Mouse (Mus musculus) forebrain, embryonic 15.5 days (tissue): Measurements from ENCODE around the gene Smim9. TPM values are rescaled to one million over a fixed set of nuclear protein-coding genes. Genes with fewer than 3 reads are reported as not detected.
"Not testable (repeated sequence)": the region's sequence is repeated elsewhere in the genome, so short reads cannot be mapped to it uniquely, and the experiment has no call there.

Experiments used
- ATAC-seq: fragments of 200-750 bp; cut with Nextera tagmentation; replicated peaks from 2 replicates; pipeline ENCODE4 v1.8.0; 2017; ENCODE audit warnings: mild to moderate bottlenecking, moderate TSS enrichment, moderate library complexity
- H3K27ac ChIP-seq: fragments of 300-500 bp; sonication (generic); replicated peaks from 2 replicates; pipeline ENCODE4 v1.5.1; 2015; ENCODE audit warnings: mild to moderate bottlenecking, inconsistent platforms
- H3K27me3 ChIP-seq: fragments of 300-500 bp; sonication (generic); 2 replicates; pipeline ENCODE4 v1.6.1; 2015; ENCODE audit warnings: inconsistent platforms
- H3K36me3 ChIP-seq: fragments of 300-500 bp; sonication (generic); 2 replicates; pipeline ENCODE4 v1.6.1; 2015; ENCODE audit warnings: mild to moderate bottlenecking, inconsistent platforms
- H3K4me1 ChIP-seq: fragments of 300-500 bp; sonication (generic); 2 replicates; pipeline ENCODE4 v1.6.1; 2015; ENCODE audit warnings: inconsistent platforms
- H3K4me2 ChIP-seq: fragments of 300-500 bp; sonication (generic); replicated peaks from 2 replicates; pipeline ENCODE4 v1.6.1; 2015; ENCODE audit warnings: mild to moderate bottlenecking, inconsistent platforms
- H3K4me3 ChIP-seq: fragments of 300-500 bp; sonication (generic); 2 replicates; pipeline ENCODE4 v1.5.1; 2015; ENCODE audit warnings: mild to moderate bottlenecking, inconsistent platforms
- H3K9ac ChIP-seq: fragments of 300-500 bp; sonication (generic); replicated peaks from 2 replicates; pipeline ENCODE4 v1.6.1; 2015; ENCODE audit warnings: mild to moderate bottlenecking, inconsistent platforms
- H3K9me3 ChIP-seq: fragments of 300-500 bp; sonication (generic); 2 replicates; pipeline ENCODE4 v1.6.1; 2016; ENCODE audit warnings: inconsistent platforms
- WGBS: fragments of 180-500 bp; shearing (Covaris S2); methylation state at CpG from one replicate; pipeline ENCODE4 v1.1.7; 2015; ENCODE audit warnings: mixed read lengths; 5-methylcytosine and 5-hydroxymethylcytosine counted together
- polyA plus RNA-seq: library from polyadenylated mRNA; unstranded; fragments of >200 nt; fragmentation: Nextera tagmentation; extraction: Ambion mirVana; gene quantifications from 2 replicates; pipeline ENCODE4 v1.2.1, GENCODE M21; 2015

Smim9 gene
- not detected in 2 replicates for polyA plus RNA-seq

GRCm38 (mm10) chrX:75163670-75164069, at the start of gene Smim9:
Gene Smim9, minus strand, starts transcription at chrX:75163770.
- Histone ChIP-seq H3K4me2 (no peak within 1 kb of the TSS), H3K36me3 (no peaks in the 10 kb centered on the region), H3K27ac (no peak within 1 kb of the TSS), H3K4me3 (no peak within 1 kb of the TSS), H3K9me3 (no peaks in the 10 kb centered on the region), H3K9ac (no peak within 1 kb of the TSS), H3K4me1 (no peaks in the 10 kb centered on the region), H3K27me3 (no peaks in the 10 kb centered on the region)
- no peak for ATAC-seq
- WGBS, result 68% methylated on average over 1 of the region's 1 CpGs

DNA sequence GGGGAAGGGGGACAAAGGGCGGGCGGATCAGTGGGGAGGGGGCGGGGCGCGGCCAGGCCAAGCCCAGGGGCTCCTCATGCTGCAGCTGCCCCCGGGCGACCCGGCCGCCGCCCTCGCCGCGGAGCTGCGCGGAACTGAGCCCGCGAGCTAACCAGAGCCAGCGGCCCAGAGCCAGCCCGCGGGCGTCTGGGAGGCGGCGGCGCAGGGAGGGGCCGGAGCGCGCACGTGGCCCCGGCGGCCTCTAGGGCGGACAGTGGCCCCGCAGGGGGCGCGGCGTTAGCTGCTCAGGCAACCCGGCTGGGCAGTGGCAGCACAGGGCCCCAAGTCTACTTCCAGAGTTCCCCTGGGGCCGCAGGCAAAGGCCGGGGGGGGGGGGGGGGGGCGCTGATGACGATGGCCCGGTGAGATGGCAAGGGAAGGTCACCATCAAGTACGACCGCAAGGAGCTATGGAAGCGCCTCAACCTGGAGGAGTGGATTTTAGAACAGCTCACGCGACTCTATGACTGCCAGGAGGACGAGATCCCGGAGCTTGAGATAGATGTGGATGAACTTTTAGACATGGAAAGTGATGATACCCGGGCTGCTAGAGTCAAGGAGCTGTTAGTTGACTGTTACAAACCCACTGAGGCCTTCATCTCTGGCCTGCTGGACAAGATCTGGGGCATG, 7.9 kb downstream of the Smim9 start:
- no peak overlapping the region for H3K27ac ChIP-seq
- peak; percentile 78 for ATAC-seq
- H3K4me2 ChIP-seq, result peak overlapping the region; percentile 57
- peak overlapping the region; percentile 42 for H3K9ac ChIP-seq
- WGBS, result 22% methylated on average over 42 of the region's 49 CpGs
- peak overlapping the region; percentile 47 for H3K4me3 ChIP-seq
- H3K36me3 ChIP-seq, result no peaks in the 10 kb centered on the region
- H3K9me3 ChIP-seq, result no peaks in the 10 kb centered on the region
- no peaks in the 10 kb centered on the region for H3K4me1 ChIP-seq
- no peaks in the 10 kb centered on the region for H3K27me3 ChIP-seq

- H3K27me3 ChIP-seq, result no peaks in the 10 kb centered on the region
- no peaks in the 10 kb centered on the region for H3K36me3 ChIP-seq
- 48% methylated on average over 1 of the region's 1 CpGs for WGBS
- no peak overlapping the region for H3K4me2 ChIP-seq
- H3K9me3 ChIP-seq, result no peaks in the 10 kb centered on the region
- H3K27ac ChIP-seq, result no peak overlapping the region
- no peak overlapping the region for H3K4me3 ChIP-seq
- H3K9ac ChIP-seq, result no peak overlapping the region
- H3K4me1 ChIP-seq, result no peaks in the 10 kb centered on the region
- ATAC-seq, result no peak
Measured at GRCm38 (mm10) chrX:75152249-75152648, 11.3 kb downstream of the Smim9 start.

- H3K4me3 ChIP-seq, result no peak overlapping the region
- no peak for ATAC-seq
- H3K9ac ChIP-seq, result no peak overlapping the region
- no peaks in the 10 kb centered on the region for H3K4me1 ChIP-seq
- H3K4me2 ChIP-seq, result no peak overlapping the region
- no peaks in the 10 kb centered on the region for H3K9me3 ChIP-seq
- 85% methylated on average over 2 of the region's 2 CpGs for WGBS
- no peaks in the 10 kb centered on the region for H3K36me3 ChIP-seq
- H3K27me3 ChIP-seq, result no peaks in the 10 kb centered on the region
- H3K27ac ChIP-seq, result no peak overlapping the region
Measured at GRCm38 (mm10) chrX:75150304-75150703, 13.3 kb downstream of the Smim9 start.

GRCm38 (mm10) chrX:75148414-75148813, 15.2 kb downstream of the Smim9 start:
- WGBS, result 86% methylated on average over 4 of the region's 4 CpGs

DNA sequence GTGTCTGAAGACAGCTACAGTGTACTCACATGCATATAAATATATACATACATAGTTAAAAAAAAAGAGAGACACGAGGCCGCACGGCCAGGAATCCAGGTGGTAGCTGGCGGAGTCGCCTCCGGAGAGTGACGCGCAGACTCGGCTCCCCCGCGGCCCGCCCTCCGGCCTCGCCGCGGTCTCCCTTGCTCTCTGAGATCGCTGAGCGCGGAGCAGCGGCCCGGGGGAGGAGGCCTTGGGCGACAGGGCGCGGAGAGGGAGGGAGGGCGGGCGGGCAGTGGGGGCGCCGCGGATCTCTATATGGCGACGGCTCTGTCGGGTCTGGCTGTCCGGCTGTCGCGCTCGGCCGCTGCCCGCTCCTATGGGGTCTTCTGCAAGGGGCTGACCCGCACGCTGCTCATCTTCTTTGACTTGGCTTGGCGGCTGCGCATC, 20.4 kb downstream of the Smim9 start:
- H3K27me3 ChIP-seq, H3K36me3 ChIP-seq, H3K9me3 ChIP-seq, H3K4me1 ChIP-seq, H3K27ac ChIP-seq: not testable (repeated sequence)
- peak overlapping the region; percentile 37 for H3K4me3 ChIP-seq
- H3K4me2 ChIP-seq, result peak overlapping the region; percentile 47
- ATAC-seq, result peak; percentile 68
- 41% methylated on average over 17 of the region's 42 CpGs for WGBS
- 0 out of 2 replicates have a peak overlapping the region, but pooled peaks have one; percentile 33 for H3K9ac ChIP-seq

More at GRCm38 (mm10) chrX:75148414-75148813, 15.2 kb downstream of the Smim9 start:
- H3K9ac ChIP-seq, result no peak overlapping the region
- H3K4me2 ChIP-seq, result no peak overlapping the region
- no peak overlapping the region for H3K4me3 ChIP-seq
- no peaks in the 10 kb centered on the region for H3K4me1 ChIP-seq
- no peaks in the 10 kb centered on the region for H3K36me3 ChIP-seq
- no peaks in the 10 kb centered on the region for H3K9me3 ChIP-seq
- ATAC-seq, result no peak
- H3K27ac ChIP-seq, result no peak overlapping the region
- no peaks in the 10 kb centered on the region for H3K27me3 ChIP-seq

DNA sequence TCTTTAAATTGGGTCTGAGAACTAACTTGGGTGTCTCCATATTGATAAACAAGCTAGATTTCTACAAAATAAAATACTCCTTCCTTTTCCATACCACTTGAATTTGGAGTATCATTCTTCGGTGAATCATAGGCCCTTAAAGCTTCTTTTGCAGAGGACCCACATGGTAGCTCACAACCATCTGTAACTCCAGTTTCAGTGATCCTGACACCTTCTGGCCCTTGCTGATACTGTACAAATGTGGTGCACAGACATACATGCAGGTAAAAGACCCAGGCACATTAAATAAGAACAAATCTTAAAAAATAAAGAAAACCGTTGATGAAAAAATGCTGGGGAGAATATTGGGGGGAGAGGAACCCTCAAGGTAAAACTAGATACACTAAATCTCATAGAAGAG, 25.4 kb downstream of the Smim9 start:
- Histone ChIP-seq H3K27me3 (no peaks in the 10 kb centered on the region), H3K4me3 (no peak overlapping the region), H3K9ac (no peak overlapping the region), H3K4me2 (no peak overlapping the region), H3K36me3 (no peaks in the 10 kb centered on the region), H3K9me3 (no peaks in the 10 kb centered on the region), H3K4me1 (no peaks in the 10 kb centered on the region), H3K27ac (no peak overlapping the region)
- ATAC-seq, result no peak
- 94% methylated on average over 2 of the region's 2 CpGs for WGBS

- Histone ChIP-seq H3K27ac (no peak overlapping the region), H3K36me3 (no peaks in the 10 kb centered on the region), H3K4me3 (no peak overlapping the region), H3K9me3 (no peaks in the 10 kb centered on the region), H3K4me1 (no peaks in the 10 kb centered on the region), H3K27me3 (no peaks in the 10 kb centered on the region), H3K4me2 (no peak overlapping the region), H3K9ac (no peak overlapping the region)
- ATAC-seq, result no peak
- 81% methylated on average over 2 of the region's 2 CpGs for WGBS
Measured at GRCm38 (mm10) chrX:75137729-75138128, 25.8 kb downstream of the Smim9 start.

GRCm38 (mm10) chrX:75136938-75137337, 26.6 kb downstream of the Smim9 start:
- no peak overlapping the region for H3K4me3 ChIP-seq
- no peaks in the 10 kb centered on the region for H3K36me3 ChIP-seq
- H3K27ac ChIP-seq, result no peak overlapping the region
- no peak overlapping the region for H3K4me2 ChIP-seq
- no peak for ATAC-seq
- H3K9me3 ChIP-seq, result no peaks in the 10 kb centered on the region
- no peaks in the 10 kb centered on the region for H3K27me3 ChIP-seq
- no peak overlapping the region for H3K9ac ChIP-seq
- no peaks in the 10 kb centered on the region for H3K4me1 ChIP-seq

DNA sequence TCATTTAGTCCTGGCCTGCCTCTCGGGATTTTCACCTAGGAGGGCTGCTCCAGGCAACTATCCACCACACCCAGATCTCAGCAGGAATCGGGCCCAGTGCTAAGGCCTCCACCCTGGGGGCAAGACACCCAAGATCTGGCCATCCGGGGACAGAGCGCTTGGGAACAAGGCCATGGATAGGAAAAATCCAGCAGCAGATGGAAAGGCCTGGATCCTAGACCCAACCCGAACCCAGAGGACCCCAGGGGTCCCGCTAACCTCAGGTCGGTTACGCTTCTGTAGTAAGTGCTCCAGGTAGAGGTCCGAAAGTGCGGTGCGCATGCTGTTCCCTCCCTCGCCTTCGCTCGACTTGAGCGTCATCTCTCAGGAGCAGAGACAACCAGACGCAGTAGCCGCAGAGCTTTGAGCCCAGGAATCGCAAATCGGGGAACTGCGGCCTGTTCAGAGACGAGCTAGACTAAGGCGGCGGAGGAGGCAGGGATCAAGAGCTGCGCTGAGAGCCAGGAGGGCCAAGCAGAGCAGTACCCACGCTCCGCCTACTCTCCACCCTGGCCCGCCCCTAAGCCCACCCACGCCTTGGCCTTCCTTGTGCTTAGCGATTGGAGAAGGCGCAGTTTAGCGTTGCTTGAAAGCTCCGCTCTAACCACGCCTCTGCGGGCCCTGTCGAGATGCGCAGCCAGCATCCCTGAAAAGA, 33.0 kb downstream of the Smim9 start, which contains the start of gene Mpp1:
Mpp1 (minus strand) TSS at position 550 of the 694 bp plus-strand sequence.
- 25% methylated on average over 30 of the region's 36 CpGs for WGBS

DNA sequence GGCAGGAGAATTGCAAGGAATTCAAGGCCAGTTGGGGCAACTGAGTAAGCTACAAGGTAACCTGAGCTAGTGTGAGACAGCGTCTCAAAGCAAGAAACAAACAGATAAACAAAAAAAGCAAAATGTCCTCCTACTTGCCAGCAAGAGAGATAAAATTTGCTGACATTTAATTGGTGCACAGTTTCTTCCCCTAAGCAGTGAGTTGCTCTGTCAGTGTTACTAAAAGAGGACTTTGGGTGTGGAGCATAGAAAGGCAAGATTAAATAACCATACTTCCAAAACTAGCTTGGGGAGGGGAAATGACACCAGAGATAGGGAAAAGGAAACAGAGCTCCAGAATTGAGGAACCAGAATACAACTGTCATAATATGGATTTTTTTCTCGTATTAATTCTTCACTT, 34.1 kb downstream of the Smim9 start:
- Histone ChIP-seq H3K36me3 (no peaks in the 10 kb centered on the region), H3K27me3 (no peaks in the 10 kb centered on the region), H3K4me1 (no peaks in the 10 kb centered on the region), H3K27ac (no peak overlapping the region), H3K9ac (no peak overlapping the region), H3K4me3 (no peak overlapping the region), H3K9me3 (no peaks in the 10 kb centered on the region), H3K4me2 (no peak overlapping the region)
- 72% methylated on average over 2 of the region's 2 CpGs for WGBS
- ATAC-seq, result no peak

More for the DNA sequence above, 33.0 kb downstream of the Smim9 start, which contains the start of gene Mpp1:
- Histone ChIP-seq H3K4me3 (peak within 1 kb of the TSS; percentile 47), H3K4me2 (peak within 1 kb of the TSS; percentile 56), H3K9ac (peak within 1 kb of the TSS; percentile 59), H3K27ac (no peak within 1 kb of the TSS), H3K4me1 (no peaks in the 10 kb centered on the region), H3K27me3 (no peaks in the 10 kb centered on the region), H3K36me3 (no peaks in the 10 kb centered on the region), H3K9me3 (no peaks in the 10 kb centered on the region)
- peak; percentile 100 for ATAC-seq

- H3K27me3 ChIP-seq, result no peaks in the 10 kb centered on the region
- no peak overlapping the region for H3K4me3 ChIP-seq
- no peak for ATAC-seq
- no peak overlapping the region for H3K27ac ChIP-seq
- H3K9ac ChIP-seq, result no peak overlapping the region
- no peaks in the 10 kb centered on the region for H3K9me3 ChIP-seq
- no peak overlapping the region for H3K4me2 ChIP-seq
- H3K4me1 ChIP-seq, result no peaks in the 10 kb centered on the region
- no peaks in the 10 kb centered on the region for H3K36me3 ChIP-seq
Measured at GRCm38 (mm10) chrX:75128333-75128980, 35.1 kb downstream of the Smim9 start.
